Mouse (Mus musculus): ENCODE measurements around the gene Akt2.

The Akt2 gene

DNA sequence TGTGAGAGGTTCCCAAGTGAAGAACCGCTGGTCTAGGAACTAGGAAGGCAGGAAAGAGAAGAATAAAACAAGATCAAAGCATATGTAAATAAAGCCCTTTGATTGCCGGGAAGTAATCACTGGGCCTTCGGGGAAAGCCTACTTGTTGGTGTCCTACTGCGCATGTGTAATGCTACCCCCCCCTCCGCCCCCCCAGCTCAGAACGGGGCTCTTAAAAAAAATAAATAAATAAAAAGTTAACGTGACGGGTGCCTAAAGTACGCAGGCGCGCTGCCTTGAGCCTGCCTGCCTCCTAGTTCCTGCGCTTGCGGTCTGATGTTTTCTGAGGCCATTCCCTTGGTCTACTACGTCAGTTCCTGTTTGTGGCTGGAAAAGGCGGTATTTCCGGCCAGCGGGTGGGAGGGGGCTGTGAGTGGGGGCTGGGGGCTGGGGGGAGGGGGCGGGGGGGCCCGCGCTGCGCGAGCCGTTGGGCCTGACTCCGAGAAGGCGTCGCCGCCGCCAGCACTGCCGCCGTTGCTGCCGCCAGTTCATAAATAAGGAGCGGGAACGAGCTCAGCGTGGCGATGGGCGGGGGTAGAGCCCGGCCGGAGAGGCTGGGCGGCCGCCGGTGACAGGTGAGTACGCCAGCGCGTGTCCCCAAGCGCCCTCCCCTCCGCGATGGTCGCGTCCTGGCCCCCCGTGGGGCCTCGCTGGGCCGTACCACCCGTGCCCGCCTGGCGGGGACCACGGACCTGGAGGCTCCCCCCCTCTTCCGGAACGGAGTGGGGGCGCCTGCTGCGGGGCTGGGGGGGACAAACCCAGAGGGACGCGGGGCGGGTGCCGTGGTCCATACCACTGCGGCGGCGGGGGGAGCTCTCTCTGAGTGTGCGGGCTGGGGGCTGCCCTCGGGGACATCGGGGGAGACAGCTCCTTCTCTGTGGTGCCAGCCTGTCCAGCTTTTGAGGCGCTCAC, at the start of gene Akt2:
Gene Akt2 (plus strand): TSS at position 287 of the 951 bp plus-strand sequence.
- peak; percentile 99 for DNase-seq

DNA sequence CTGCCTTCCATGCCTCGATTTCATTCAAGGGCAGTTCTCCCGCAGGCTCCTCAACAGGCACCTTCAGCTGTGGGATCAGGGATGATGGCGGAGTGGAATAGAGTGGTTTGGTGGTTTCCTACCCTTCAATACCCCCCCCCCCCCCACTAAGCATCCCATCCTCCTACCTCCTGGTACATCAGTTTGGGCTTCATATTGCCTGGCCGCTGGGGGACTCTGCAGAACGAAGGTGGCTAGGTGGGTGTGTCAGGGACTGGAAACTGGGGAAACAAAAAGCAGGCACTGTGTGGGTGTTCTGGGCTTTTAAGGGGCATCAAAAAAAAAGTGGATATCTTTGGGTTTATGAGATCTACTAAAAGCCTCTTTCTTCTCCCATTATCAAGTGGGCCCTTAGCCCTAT, 49.4 kb upstream of the Akt2 start:
- DNase-seq = no peak

GRCm38 (mm10) chr7:27542392-27543033, 48.8 kb upstream of the Akt2 start:
- peak; percentile 88 to 90 for DNase-seq

GRCm38 (mm10) chr7:27543065-27543464, 48.3 kb upstream of the Akt2 start:
- DNase-seq = no peak

GRCm38 (mm10) chr7:27543851-27544250, 47.5 kb upstream of the Akt2 start:
- no peak for DNase-seq

DNA sequence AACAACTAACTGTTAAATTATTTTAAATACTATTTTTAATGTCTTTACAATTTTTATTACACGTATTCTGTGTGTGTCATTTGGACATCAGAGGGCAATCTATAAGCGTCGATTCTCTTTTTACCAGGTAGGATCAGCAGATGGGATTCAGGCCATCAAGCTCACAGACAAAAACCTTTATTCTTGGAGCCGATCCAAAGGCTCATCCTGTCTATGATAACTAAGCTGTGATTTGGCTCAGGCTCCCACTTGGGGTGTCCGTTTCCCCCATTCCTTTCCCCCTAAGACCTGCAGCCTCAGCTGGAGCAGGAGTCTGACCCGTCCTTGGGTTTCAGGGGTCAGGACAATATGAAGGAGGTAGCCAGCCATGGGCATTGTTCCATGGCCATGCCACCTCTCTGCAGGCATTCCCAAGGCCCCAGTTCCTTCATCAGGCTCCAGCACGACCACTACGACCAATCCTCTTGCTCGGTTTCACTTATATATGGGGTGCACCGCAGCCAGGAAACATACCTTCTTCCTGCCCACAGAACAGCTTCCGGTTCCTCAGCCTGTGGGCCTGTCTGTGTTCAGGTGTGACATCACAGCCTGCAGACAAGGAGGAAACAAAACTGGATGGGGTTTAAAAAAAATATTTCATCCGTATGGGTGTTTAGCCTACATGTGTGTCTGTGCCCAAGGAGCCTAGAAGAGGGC, 46.5 kb upstream of the Akt2 start:
- DNase-seq = no peak

DNA sequence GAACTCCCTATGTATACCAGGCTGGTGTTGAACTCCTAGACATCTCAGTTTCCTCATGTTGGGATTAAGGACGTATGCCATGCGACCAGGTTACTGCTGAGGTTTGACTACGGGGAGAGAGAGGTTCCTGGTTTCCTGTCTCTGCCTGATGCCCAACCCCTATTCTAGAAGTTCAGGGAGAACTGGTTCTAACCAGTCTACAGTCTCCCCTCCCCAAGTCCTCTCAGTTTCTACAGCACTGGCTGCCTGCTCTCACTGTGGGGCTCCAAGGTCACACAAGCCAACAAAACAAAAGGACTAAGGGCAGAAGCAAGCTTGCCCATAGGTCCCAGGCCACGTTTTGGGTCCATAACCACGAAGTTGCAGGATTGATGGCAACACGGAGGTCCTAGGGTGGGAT, 41.8 kb upstream of the Akt2 start:
- DNase-seq = no peak

DNA sequence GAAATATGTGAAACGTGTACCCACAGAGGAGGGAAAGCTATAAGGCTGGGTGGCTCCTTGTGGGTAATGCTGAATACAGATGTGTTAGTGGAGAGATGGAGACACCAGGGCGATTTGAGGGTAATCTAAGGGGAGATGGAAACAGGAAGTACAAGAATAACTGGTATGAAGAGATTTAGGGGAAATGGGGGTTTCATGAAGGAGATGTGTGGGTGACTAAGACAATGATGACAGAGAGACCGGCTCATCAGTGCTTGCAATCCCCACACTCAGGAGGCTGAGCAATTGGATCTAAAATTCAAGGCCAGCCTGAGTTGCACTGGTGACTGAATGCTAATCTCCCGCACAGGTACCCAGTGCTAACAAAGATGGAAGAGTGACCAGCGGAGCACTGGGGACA, 39.3 kb upstream of the Akt2 start:
- no peak for DNase-seq

DNA sequence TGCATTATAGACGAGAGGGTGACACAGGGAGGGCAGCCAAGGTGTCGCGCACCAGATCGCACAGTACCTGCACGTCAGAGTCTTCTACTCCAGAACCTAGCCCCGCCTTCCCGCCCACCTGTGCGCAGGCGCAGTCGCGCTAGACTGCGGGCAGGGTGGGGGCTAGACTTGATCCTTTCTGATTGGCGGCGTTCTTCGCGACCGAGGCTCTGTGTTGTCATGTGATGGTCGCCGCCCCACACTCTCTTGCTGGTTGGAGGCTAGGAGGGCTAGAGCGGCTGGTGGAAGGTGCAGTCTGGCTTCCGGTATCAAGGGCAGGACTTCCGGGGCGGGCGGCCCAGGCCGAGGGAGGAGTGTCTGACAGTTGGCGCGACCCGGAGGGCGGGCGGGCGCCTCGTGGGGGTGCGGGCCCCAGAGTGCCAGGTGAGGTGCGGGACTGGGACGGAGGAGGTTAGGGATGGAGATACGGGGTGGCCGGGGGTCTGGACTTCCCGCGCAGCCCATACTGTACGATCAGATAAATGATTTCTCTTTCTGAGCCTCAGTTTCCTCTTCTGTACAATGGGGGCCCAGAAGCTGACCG, 38.3 kb upstream of the Akt2 start, which contains the start of the genes Pld3 and 2310022A10Rik:
Gene Pld3 (minus strand): TSS at position 288 of the 583 bp plus-strand sequence.
Gene 2310022A10Rik (plus strand): TSS at position 303 of the 583 bp plus-strand sequence.
- DNase-seq = peak; percentile 97 to 98

- no peak for DNase-seq
Measured at GRCm38 (mm10) chr7:27560291-27560887, 31.0 kb upstream of the Akt2 start.

DNA sequence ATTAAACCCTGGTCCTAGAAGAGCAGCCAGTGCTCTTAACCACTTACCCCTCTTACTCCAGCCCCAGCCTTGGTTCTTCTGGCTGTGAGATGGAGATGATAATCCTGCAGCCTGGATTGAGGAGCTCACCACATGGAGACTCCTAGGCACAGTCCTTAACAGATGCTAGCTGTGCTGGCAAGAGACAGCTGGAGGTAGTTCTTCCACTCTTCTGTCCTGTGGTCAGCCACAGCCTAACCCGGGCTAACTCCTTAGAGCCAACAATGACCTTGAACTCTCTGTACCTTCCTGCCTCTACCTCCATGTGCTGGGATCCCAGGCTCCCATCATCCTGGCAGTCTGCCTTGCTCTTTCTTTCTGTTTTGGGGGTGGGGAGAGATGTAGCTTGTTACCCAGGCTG, 30.4 kb upstream of the Akt2 start:
- DNase-seq = no peak

- peak in 1 of 2 experiments; percentile 38 for DNase-seq
Measured at GRCm38 (mm10) chr7:27569580-27570224, 21.6 kb upstream of the Akt2 start.

DNA sequence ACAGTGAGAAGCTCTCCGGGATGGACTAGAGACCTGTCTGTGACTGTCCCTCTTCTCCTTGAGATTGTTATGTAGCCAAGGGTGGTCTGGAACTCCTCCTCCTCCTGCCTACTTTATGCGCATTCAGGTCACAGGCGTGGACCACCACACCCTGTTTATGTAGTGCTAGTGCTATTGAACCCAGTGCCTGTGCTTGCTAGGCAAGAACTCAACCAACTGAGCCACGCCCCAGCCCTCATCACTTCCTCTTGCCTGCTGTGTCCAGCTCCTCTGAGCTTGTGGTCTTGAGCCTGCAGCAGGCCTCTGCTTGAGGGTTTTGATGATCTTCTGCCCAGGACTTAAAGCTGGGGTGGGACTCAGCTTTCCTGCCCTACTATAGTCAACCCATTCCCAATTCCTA, 19.2 kb upstream of the Akt2 start:
- no peak for DNase-seq

GRCm38 (mm10) chr7:27574124-27574880, 17.1 kb upstream of the Akt2 start:
- DNase-seq = no peak

DNA sequence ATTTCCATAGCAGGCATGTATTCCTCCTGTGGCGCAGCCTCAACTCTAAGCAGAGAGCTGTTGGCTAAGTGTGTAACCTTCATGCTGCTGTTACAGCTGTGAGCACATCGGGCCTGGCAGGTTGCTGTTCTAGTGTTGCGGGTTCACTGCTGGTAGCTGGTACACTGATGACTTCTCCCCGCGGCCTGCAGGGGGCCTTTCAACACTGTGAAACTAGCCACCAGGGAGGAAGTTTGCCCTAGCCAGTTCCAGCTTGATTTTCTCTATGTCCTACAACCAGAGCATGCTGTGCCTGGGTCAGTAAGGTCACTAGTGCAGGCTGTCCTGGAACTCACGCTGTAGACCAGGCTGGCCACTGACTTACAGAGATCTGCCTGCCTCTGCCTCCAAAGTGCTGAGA, 14.4 kb upstream of the Akt2 start:
- peak; percentile 64 to 75 for DNase-seq

DNA sequence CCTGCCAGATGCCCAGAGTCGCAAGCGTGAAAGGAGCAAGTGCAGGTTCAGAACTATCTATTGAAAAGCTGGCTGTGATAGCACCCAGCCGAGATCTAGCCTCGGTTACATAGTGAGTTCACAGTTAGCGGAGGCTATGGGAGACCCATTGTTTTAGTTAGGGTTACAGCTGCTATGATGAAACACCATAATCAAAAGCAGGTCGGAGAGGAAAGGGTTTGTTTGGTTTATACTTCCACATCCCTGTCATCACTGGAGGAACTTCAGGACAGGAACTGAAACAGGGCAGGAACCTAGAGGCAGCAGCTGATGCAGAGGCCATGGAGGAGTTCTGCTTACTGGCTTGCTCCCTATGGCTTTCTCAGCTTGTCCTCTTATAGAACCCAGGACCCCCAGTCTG, 13.8 kb upstream of the Akt2 start:
- DNase-seq = no peak

DNA sequence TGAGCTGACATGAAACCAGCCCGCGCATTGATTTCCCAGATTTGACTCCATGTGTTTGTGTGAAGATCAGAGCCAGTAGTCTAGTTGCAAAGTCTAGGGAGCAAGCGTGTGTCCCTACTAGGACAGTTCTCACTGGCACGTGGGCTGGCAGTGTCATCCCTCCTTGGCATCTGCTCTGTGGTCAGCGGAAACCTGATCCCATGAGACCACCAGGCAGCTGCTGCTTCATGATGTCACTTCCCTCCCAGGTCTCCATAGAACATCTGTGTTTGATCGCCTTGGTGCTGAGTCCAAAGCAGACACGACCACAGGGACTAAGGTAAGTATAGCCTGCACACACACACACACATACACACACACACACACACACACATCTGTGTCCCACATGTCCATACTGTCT, 12.9 kb upstream of the Akt2 start:
- no peak for DNase-seq

DNA sequence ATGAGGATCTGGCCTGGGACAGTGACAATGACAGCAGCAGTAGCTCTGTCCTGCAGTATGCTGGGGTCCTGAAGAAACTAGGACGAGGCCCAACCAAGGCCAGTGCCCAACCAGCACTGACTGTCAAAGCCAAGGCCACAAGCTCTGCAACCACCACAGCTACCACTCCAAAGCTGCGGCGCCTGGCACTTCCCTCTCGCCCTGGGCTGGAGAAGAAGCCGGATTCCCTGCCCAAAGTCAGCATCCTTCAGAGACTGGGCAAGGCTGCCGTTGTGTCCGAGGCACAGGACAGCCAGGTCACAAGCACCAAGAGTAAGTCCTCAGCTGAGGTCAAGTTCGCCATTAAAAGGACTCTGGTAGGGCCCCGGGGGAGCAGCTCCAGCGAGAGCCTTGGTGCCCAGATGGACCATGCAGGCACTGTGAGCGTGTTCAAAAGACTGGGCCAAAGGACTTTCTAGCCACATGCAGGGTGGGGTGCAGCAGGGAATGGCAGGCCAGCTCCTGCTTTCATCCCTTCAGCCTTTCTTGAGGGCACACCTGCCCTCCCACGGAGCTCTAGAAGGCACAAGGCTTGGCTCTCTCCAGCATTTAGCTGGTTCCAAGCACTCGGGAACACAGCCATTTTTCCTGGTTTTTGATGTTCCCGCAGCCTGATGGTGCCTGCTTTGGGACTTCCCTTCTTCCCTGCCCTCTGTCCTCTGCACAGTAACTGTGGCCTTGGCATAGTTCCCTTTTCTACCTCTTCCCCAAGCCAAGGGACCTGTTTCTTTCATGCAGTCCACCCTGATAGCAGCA, 10.8 kb upstream of the Akt2 start:
- no peak for DNase-seq

DNA sequence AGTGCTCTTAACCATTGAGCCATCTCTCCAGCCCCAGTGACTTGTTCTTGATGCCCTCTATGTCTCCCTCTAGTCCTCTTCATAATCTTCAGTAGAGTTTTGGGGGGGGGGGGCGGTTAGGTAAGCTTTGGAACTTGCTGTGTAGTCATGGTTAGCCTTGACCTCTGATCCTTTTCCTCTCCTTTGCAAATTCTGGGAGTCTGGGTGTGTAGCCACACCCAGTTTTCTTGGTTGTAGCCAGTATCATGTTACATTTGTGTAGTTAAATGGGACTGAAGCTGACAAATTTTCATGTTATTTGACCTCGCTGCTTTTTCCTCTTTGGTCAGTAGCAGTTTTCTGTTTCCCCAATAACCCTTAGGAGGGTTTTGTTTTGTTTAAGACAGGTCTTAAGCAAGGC, 4.5 kb upstream of the Akt2 start:
- no peak for DNase-seq

DNA sequence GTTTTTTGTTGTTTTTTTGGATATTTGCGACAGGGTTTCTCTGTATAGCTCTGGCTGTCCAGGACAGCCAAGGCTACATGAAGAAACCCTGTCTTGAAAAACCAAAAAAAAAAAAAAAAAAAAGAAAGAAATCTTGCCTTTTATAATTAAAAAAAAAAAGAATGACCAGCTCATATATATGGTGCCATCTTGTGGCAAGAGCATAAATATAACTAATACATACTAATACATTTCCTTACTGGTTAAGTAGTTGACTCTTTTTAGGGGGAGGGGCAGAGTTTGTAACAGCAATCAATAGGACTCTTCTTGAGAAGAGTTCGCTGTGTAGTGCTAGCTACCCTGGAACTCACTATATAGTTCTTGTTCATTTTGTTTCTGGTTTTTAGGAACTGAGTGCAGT, 3.6 kb upstream of the Akt2 start:
- DNase-seq = no peak

Measured in cerebellum, postnatal 25 days (tissue).